Mouse (Mus musculus) forebrain, embryonic 13.5 days (tissue): ENCODE results near the gene Nav2. TPM values are rescaled to one million over a fixed set of nuclear protein-coding genes. Genes with fewer than 3 reads are reported as not detected.

Experiments used
- ATAC-seq: fragments of 200-750 bp; cut with Nextera tagmentation; 2 replicates; pipeline ENCODE4 v1.8.0; 2017
- H3K27ac ChIP-seq: fragments of 300-500 bp; sonication (generic); 2 replicates; pipeline ENCODE4 v1.5.1; 2015; ENCODE audit warnings: inconsistent platforms, mild to moderate bottlenecking, moderate library complexity
- H3K27me3 ChIP-seq: fragments of 300-500 bp; sonication (generic); 2 replicates; pipeline ENCODE4 v1.6.1; 2015; ENCODE audit warnings: mild to moderate bottlenecking, inconsistent platforms
- H3K36me3 ChIP-seq: fragments of 300-500 bp; sonication (generic); 2 replicates; pipeline ENCODE4 v1.6.1; 2015; ENCODE audit warnings: mild to moderate bottlenecking, inconsistent platforms; ENCODE audit not compliant: poor library complexity, severe bottlenecking
- H3K4me1 ChIP-seq: fragments of 300-500 bp; sonication (generic); 2 replicates; pipeline ENCODE4 v1.6.1; 2015; ENCODE audit warnings: inconsistent platforms
- H3K4me2 ChIP-seq: fragments of 300-500 bp; sonication (generic); 2 replicates; pipeline ENCODE4 v1.6.1; 2015; ENCODE audit warnings: inconsistent platforms, mild to moderate bottlenecking, moderate library complexity
- H3K4me3 ChIP-seq: fragments of 300-500 bp; sonication (generic); 2 replicates; pipeline ENCODE4 v1.5.1; 2015; ENCODE audit warnings: mild to moderate bottlenecking, inconsistent platforms
- H3K9ac ChIP-seq: fragments of 300-500 bp; sonication (generic); 2 replicates; pipeline ENCODE4 v1.6.1; 2015; ENCODE audit warnings: mild to moderate bottlenecking, inconsistent platforms
- H3K9me3 ChIP-seq: fragments of 300-500 bp; sonication (generic); replicated peaks from 2 replicates; pipeline ENCODE4 v1.6.1; 2016; ENCODE audit warnings: inconsistent platforms
- WGBS: fragments of 180-500 bp; shearing (Covaris S2); methylation state at CpG from one replicate; pipeline ENCODE4 v1.1.7; 2015; 5-methylcytosine and 5-hydroxymethylcytosine counted together
- polyA plus RNA-seq: library from polyadenylated mRNA; unstranded; fragments of >200 nt; fragmentation: Nextera tagmentation; extraction: Ambion mirVana; gene quantifications from 2 replicates; pipeline ENCODE4 v1.2.1, GENCODE M21; 2015

Nav2 gene
- polyA plus RNA-seq, 1 experiment from 2014 or later, result 11.2 TPM

GRCm38 (mm10) chr7:49402526-49402925, 494.0 kb downstream of the Nav2 start:
- no peaks in the 10 kb centered on the region for H3K9me3 ChIP-seq
- H3K27me3 ChIP-seq, result no peaks in the 10 kb centered on the region
- H3K4me1 ChIP-seq, result no peaks in the 10 kb centered on the region
- H3K4me2 ChIP-seq, result no peak overlapping the region
- no peaks in the 10 kb centered on the region for H3K36me3 ChIP-seq
- WGBS, result 92% methylated on average over 5 of the region's 5 CpGs
- no peak overlapping the region for H3K27ac ChIP-seq
- no peak overlapping the region for H3K9ac ChIP-seq
- ATAC-seq, result no peak
- H3K4me3 ChIP-seq, result no peak overlapping the region

- no peak overlapping the region for H3K4me2 ChIP-seq
- no peaks in the 10 kb centered on the region for H3K36me3 ChIP-seq
- H3K27me3 ChIP-seq, result no peaks in the 10 kb centered on the region
- peaks cover 17% of the 10 kb centered on the region for H3K4me1 ChIP-seq
- 91% methylated on average over 9 of the region's 9 CpGs for WGBS
- no peak overlapping the region for H3K4me3 ChIP-seq
- ATAC-seq, result no peak
- no peaks in the 10 kb centered on the region for H3K9me3 ChIP-seq
- no peak overlapping the region for H3K27ac ChIP-seq
- H3K9ac ChIP-seq, result no peak overlapping the region
Observed at GRCm38 (mm10) chr7:49407688-49408087, 499.2 kb downstream of the Nav2 start.

- H3K4me1 ChIP-seq, result peaks cover 17% of the 10 kb centered on the region
- no peak overlapping the region for H3K4me3 ChIP-seq
- H3K9ac ChIP-seq, result no peak overlapping the region
- H3K27ac ChIP-seq, result 0 out of 2 replicates have a peak overlapping the region, but pooled peaks have one; percentile 16
- H3K9me3 ChIP-seq, result no peaks in the 10 kb centered on the region
- no peak for ATAC-seq
- no peaks in the 10 kb centered on the region for H3K36me3 ChIP-seq
- no peak overlapping the region for H3K4me2 ChIP-seq
- 88% methylated on average over 7 of the region's 7 CpGs for WGBS
- H3K27me3 ChIP-seq, result no peaks in the 10 kb centered on the region
Observed at GRCm38 (mm10) chr7:49408625-49409024, 500.1 kb downstream of the Nav2 start.

DNA sequence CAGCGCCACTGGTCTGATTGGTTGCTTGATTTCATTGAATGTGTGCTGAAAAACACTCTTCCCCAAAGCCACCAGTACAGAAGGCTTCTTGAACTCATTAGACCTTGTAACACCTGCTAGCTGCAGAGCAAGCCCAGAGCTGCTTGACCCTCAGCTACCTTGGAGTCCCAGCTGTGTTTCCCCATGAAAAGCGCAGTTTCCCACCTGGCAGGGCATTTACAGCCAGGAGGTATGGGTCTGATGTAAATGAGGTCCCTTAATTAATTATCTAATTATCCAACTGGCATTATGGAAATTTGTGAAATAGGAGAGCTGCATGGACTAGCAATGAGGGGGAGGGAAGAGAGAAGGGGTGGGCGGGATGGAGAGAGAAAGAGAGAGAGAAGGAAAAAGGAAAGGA, 500.7 kb downstream of the Nav2 start:
- Histone ChIP-seq H3K4me1 (peaks cover 17% of the 10 kb centered on the region), H3K9me3 (no peaks in the 10 kb centered on the region), H3K4me2 (no peak overlapping the region), H3K9ac (no peak overlapping the region), H3K27ac (no peak overlapping the region), H3K27me3 (no peaks in the 10 kb centered on the region), H3K4me3 (no peak overlapping the region), H3K36me3 (no peaks in the 10 kb centered on the region)
- ATAC-seq, result peak; percentile 48
- WGBS, result 47% methylated on average over 3 of the region's 3 CpGs

GRCm38 (mm10) chr7:49410188-49410587, 501.7 kb downstream of the Nav2 start:
- Histone ChIP-seq H3K4me1 (peaks cover 17% of the 10 kb centered on the region), H3K9ac (no peak overlapping the region), H3K36me3 (no peaks in the 10 kb centered on the region), H3K4me2 (no peak overlapping the region), H3K27ac (no peak overlapping the region), H3K27me3 (no peaks in the 10 kb centered on the region), H3K4me3 (no peak overlapping the region), H3K9me3 (no peaks in the 10 kb centered on the region)
- WGBS, result 92% methylated on average over 5 of the region's 5 CpGs
- ATAC-seq, result no peak

DNA sequence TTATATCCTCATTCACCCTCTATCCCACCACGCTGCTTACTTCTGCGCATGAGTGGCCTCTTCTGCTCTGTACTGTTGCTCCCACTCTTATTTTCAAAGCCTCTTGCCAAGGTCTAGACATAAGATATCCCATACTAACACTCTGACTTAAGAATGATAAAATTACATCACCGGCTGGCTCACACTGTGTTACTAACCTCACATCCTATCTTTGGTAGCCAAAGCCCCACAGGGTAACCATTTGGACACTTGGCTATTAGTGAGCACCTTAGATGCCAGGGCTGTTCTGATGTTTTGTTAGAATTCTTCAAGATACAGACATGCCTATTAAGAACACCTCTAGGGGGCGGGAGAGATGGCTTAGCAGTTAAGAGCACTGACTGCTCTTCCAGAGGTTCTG, 502.4 kb downstream of the Nav2 start:
- Histone ChIP-seq H3K4me2 (no peak overlapping the region), H3K36me3 (no peaks in the 10 kb centered on the region), H3K4me3 (no peak overlapping the region), H3K27ac (no peak overlapping the region), H3K4me1 (peaks cover 17% of the 10 kb centered on the region), H3K9ac (no peak overlapping the region), H3K9me3 (no peaks in the 10 kb centered on the region), H3K27me3 (no peaks in the 10 kb centered on the region)
- 93% methylated on average over 4 of the region's 4 CpGs for WGBS
- ATAC-seq, result no peak

DNA sequence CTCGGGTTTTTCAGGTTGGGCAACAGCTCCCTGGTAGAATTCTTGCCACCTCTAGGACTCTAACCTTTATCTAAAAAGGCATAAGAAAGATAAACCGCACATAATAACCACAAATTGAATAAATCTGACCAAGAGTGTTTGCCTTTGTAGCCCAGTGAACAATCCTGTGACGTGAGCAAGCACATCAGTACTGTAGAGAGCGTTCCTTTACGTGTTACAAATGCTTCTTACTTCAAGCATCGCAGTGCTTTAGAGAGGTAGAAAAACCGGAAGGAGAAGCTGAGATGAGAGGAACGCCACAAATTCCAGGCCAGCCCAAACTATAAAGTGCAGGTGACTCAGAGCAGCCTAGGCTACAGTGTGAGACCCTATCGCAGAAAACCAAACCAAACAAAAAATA, 503.3 kb downstream of the Nav2 start:
- H3K27me3 ChIP-seq, result no peaks in the 10 kb centered on the region
- H3K4me1 ChIP-seq, result peaks cover 17% of the 10 kb centered on the region
- H3K36me3 ChIP-seq, result no peaks in the 10 kb centered on the region
- no peak overlapping the region for H3K4me2 ChIP-seq
- ATAC-seq, result no peak
- H3K27ac ChIP-seq, result no peak overlapping the region
- H3K9ac ChIP-seq, result no peak overlapping the region
- H3K4me3 ChIP-seq, result no peak overlapping the region
- H3K9me3 ChIP-seq, result no peaks in the 10 kb centered on the region
- WGBS, result 94% methylated on average over 9 of the region's 9 CpGs

GRCm38 (mm10) chr7:49415131-49415530, 506.6 kb downstream of the Nav2 start:
- Histone ChIP-seq H3K9ac (no peak overlapping the region), H3K4me2 (no peak overlapping the region), H3K4me3 (no peak overlapping the region), H3K4me1 (no peaks in the 10 kb centered on the region), H3K36me3 (no peaks in the 10 kb centered on the region), H3K27ac (no peak overlapping the region), H3K9me3 (no peaks in the 10 kb centered on the region), H3K27me3 (no peaks in the 10 kb centered on the region)
- WGBS, result 84% methylated on average over 7 of the region's 7 CpGs
- no peak for ATAC-seq

DNA sequence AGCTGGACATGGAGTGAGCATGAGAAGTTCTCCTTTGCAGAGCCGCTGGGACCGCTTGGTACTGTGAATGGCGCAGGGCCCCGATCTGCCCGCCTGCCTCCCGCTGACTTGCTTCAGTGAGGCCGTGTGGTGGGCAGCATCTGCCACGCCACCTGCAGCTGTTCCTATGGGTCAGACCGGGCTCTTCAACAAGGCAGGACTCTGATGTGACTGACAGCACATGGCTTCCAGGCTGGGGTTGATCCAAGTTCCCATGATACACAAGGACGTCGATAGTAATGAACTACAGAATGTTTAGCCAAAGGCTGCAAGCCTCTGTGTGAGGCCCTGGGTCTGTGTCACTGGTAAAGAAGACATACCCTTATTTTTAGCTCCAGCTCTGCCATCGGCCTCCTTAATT, 507.2 kb downstream of the Nav2 start:
- no peaks in the 10 kb centered on the region for H3K9me3 ChIP-seq
- H3K27me3 ChIP-seq, result no peaks in the 10 kb centered on the region
- H3K4me1 ChIP-seq, result no peaks in the 10 kb centered on the region
- H3K27ac ChIP-seq, result no peak overlapping the region
- no peaks in the 10 kb centered on the region for H3K36me3 ChIP-seq
- WGBS, result 92% methylated on average over 12 of the region's 12 CpGs
- ATAC-seq, result no peak
- H3K4me2 ChIP-seq, result no peak overlapping the region
- H3K9ac ChIP-seq, result no peak overlapping the region
- H3K4me3 ChIP-seq, result no peak overlapping the region

DNA sequence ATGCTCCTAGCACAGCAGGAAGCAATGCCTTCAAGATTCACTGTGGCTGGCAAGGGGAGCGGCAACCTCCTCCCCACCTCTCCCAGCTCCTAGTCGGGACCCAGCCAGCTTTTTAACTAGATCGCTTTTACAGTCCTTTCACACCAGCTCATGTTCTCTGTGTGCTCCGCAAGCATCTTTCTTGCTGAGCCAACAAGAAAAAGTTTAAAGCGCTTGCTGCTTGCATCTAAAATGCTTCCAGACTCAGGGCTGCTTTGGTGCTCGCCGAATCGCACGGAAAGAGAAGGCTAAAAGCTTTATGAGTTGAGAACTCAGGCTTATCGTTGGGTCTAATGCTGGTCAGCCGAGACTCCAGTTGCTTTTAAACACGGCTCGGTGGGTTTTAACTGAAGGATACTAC, 510.3 kb downstream of the Nav2 start:
- H3K27me3 ChIP-seq, result no peaks in the 10 kb centered on the region
- H3K4me2 ChIP-seq, result no peak overlapping the region
- no peaks in the 10 kb centered on the region for H3K36me3 ChIP-seq
- no peak overlapping the region for H3K9ac ChIP-seq
- no peak overlapping the region for H3K4me3 ChIP-seq
- no peaks in the 10 kb centered on the region for H3K9me3 ChIP-seq
- 75% methylated on average over 13 of the region's 13 CpGs for WGBS
- no peak for ATAC-seq
- H3K4me1 ChIP-seq, result no peaks in the 10 kb centered on the region
- no peak overlapping the region for H3K27ac ChIP-seq

DNA sequence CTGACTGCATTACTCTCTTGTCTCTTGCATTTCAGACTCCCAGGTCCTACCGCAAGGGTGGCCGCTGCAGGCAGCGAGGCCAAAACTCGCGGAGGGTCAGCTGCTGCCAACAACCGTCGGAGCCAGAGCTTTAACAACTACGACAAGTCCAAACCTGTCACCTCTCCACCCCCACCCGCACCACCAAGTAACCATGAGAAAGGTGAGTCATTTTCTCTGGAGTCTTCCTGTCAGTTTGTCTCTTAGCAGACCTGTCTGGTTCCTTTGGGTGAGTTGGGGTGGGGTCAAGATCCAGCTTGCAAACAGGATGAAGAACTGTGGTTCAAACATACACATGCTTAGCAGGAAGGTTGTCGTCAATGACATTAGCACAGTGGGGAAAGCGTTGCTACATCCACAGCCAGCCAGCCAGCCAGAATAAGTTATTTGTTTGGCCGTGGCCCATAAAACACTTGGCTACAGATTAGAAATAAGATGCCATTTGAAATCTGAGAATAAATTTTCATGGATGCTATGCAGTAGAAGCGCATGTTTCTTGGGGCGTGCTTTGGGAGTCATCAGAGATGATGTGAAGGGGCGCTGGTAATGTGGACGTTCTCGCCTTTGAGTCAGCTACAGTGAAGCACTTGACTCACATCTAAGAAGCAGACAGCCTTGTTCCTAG, 511.8 kb downstream of the Nav2 start:
- no peaks in the 10 kb centered on the region for H3K36me3 ChIP-seq
- no peaks in the 10 kb centered on the region for H3K9me3 ChIP-seq
- H3K9ac ChIP-seq, result no peak overlapping the region
- 89% methylated on average over 17 of the region's 17 CpGs for WGBS
- no peaks in the 10 kb centered on the region for H3K27me3 ChIP-seq
- no peaks in the 10 kb centered on the region for H3K4me1 ChIP-seq
- H3K4me2 ChIP-seq, result no peak overlapping the region
- H3K27ac ChIP-seq, result no peak overlapping the region
- no peak overlapping the region for H3K4me3 ChIP-seq
- no peak for ATAC-seq

DNA sequence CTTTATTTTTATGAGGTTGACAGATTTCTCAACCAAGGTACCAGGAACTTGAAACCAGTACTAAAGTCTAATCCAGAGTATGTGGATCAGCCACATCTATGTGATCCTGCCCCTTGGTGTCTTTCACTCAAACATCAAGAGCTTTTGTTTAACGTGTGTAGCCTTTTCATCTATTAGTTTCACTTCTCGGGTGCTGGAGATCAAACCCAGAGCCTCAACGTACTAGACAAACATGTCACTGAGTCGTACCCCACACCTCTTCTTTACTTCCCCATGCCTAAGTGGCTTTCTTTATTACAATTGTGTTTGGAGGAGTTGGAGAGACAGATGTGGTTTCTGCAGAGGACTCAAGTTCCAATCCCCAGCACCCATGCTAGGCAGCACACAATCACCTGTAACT, 512.7 kb downstream of the Nav2 start:
- no peak overlapping the region for H3K4me2 ChIP-seq
- no peaks in the 10 kb centered on the region for H3K9me3 ChIP-seq
- H3K9ac ChIP-seq, result no peak overlapping the region
- 69% methylated on average over 4 of the region's 4 CpGs for WGBS
- no peaks in the 10 kb centered on the region for H3K36me3 ChIP-seq
- H3K4me3 ChIP-seq, result no peak overlapping the region
- H3K27me3 ChIP-seq, result no peaks in the 10 kb centered on the region
- H3K27ac ChIP-seq, result no peak overlapping the region
- no peak for ATAC-seq
- peaks cover 3% of the 10 kb centered on the region; the same call in 1 of the 2 replicates for H3K4me1 ChIP-seq

DNA sequence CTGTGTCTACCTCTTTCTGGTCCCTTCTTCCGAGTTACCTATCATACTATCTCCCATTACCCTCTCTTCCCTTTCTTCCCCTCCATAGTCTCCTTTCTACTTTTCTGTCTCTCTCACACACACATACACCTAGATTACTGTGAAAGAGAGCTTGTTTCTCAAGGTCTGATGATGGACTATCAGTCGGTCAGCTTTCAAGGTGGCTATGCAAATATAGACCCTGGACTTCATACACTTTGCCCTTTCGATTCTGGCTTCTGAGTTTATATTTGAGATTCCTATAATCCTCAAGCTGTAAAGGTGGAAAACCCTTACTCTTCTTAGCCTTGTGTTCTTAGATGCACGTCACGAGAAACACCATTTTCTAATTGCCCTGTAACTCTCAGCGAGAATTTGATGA, 515.4 kb downstream of the Nav2 start:
- Histone ChIP-seq H3K36me3 (no peaks in the 10 kb centered on the region), H3K4me2 (no peak overlapping the region), H3K27me3 (no peaks in the 10 kb centered on the region), H3K4me3 (no peak overlapping the region), H3K9me3 (no peaks in the 10 kb centered on the region), H3K27ac (no peak overlapping the region), H3K9ac (no peak overlapping the region), H3K4me1 (peaks cover 6% of the 10 kb centered on the region)
- ATAC-seq, result no peak
- 89% methylated on average over 6 of the region's 6 CpGs for WGBS
